In genomic region chr10:49519752-49520151, GRCm38 (mm10) we compare ENCODE assay signal across 26 mouse cellular contexts.
DNase-seq lines count a peak whose midpoint lies in the region; ATAC-seq and TF ChIP-seq lines count a peak whose summit lies in the region.
"Had no signal": no experiment of that assay in that cellular context is flagged by ENCODE, and none has a peak within 500 bp of the region (broad histone marks: within the 10 kb centered on the region; RNA-seq: fewer than 3 reads in every experiment).

No protein-coding gene starts in this region.

- dilution Hi-C loops in CH12.LX (cut with MboI; ENCODE audit: extremely low pct_ligation_motif_present, extremely low pct_unique_long_range_greater_than_20kb, low sequenced_read_pairs) = no loop called here

- peak; percentile 78 for TF ChIP-seq CTCF in layer of hippocampus, adult 2 months (conservative IDR thresholded peaks at IDR 0.05)
- peak in 1 of 2 experiments; percentile 33; a peak in 2 of 4 replicates for TF ChIP-seq CTCF in CH12.LX (conservative IDR thresholded peaks at IDR 0.05 in 1 of 2, IDR thresholded peaks at IDR 0.05 in 1 of 2; ENCODE audit: low read depth in 2 of 2, low read length in 2 of 2)
- peak; percentile 46 for TF ChIP-seq CTCF in stomach, postnatal 0 days (IDR thresholded peaks at IDR 0.05; ENCODE audit: low read depth)

- H3K27me3 ChIP-seq in CH12.LX (replicated peaks) = no peaks in the 10 kb centered on the region
- H3K27me3 ChIP-seq in stomach, postnatal 0 days (ENCODE audit: control insufficient read depth, insufficient read depth, low read length) = no peaks in the 10 kb centered on the region
- H3K27me3 ChIP-seq: embryonic facial prominence, embryonic 12.5 days; forebrain, embryonic 12.5 days; liver, embryonic 13.5 days; midbrain, embryonic 15.5 days; neural tube, embryonic 13.5 days had no signal

- peak; percentile 38; the same call in 1 of the 2 replicates for ATAC-seq in frontal cortex, adult (ENCODE audit: low TSS enrichment)
- ATAC-seq in stomach, postnatal 0 days (ENCODE audit: low FRiP score, low TSS enrichment) = no peak
- ATAC-seq: hindbrain, embryonic 16.5 days; midbrain, embryonic 15.5 days had no signal

- WGBS in stomach, postnatal 0 days = 90% methylated on average over 1 of the region's 1 CpGs

- H3K4me2 ChIP-seq in CH12.LX (ENCODE audit: insufficient read depth, low read depth, poor library complexity, severe bottlenecking) = no peak overlapping the region
- no peak overlapping the region for H3K4me2 ChIP-seq in stomach, postnatal 0 days (replicated peaks; ENCODE audit: low read depth)
- H3K4me2 ChIP-seq: embryonic facial prominence, embryonic 12.5 days; forebrain, embryonic 12.5 days; liver, embryonic 13.5 days; midbrain, embryonic 15.5 days; neural tube, embryonic 13.5 days had no signal

- H3K4me3 ChIP-seq in layer of hippocampus, adult 2 months = no peak overlapping the region
- no peak overlapping the region for H3K4me3 ChIP-seq in CH12.LX (replicated peaks in 1 of 3; ENCODE audit: low read depth in 2 of 3, low read length in 2 of 3, poor library complexity in 1 of 3)
- no peak overlapping the region for H3K4me3 ChIP-seq in stomach, postnatal 0 days (ENCODE audit: low read depth, low read length)
- H3K4me3 ChIP-seq: embryonic facial prominence, embryonic 12.5 days; forebrain, embryonic 12.5 days; heart, embryonic 10.5 days; liver, embryonic 13.5 days; midbrain, embryonic 15.5 days; myocyte; neural tube, embryonic 13.5 days had no signal

- in situ Hi-C loops in CH12.LX (cut with MboI; ENCODE audit: low pct_ligation_motif_present, low pct_unique_long_range_greater_than_20kb, low sequenced_read_pairs) = no loop called here

- DNase-seq in frontal cortex, postnatal 25 days (ENCODE audit: low spot score in 2 of 2) = no peak
- no peak for DNase-seq in layer of hippocampus, adult 2 months (ENCODE audit: low spot score in 2 of 2)
- no peak for DNase-seq in layer of hippocampus, adult 9-10 months (ENCODE audit: low spot score)
- DNase-seq in CH12.LX (ENCODE audit: extremely low read depth) = no peak
- DNase-seq in stomach, postnatal 0 days (ENCODE audit: low spot score) = no peak
- no peak for DNase-seq in yolk sac, embryonic 10.5 days (ENCODE audit: low spot score)
- DNase-seq: adrenal gland, postnatal 36 days; B cell, adult 2 months; cerebellum, adult 11-12 months; cerebellum, postnatal 25 days; kidney, adult 18-20 months; kidney, postnatal 10 days; liver, embryonic 13.5 days; lung, adult 2 months; lung, postnatal 36 days; right cerebral cortex, postnatal 4 days; thymus, adult 18-20 months; thymus, postnatal 36 days had no signal

- no peak for TF ChIP-seq POLR2A in CH12.LX (IDR thresholded peaks at IDR 0.05; ENCODE audit: low read depth, low read length)

- H3K36me3 ChIP-seq in CH12.LX (replicated peaks in 1 of 2; ENCODE audit: control insufficient read depth in 1 of 2, insufficient read depth in 1 of 2, low read length in 1 of 2) = no peaks in the 10 kb centered on the region
- H3K36me3 ChIP-seq in stomach, postnatal 0 days (ENCODE audit: control insufficient read depth, insufficient read depth, low read length) = no peaks in the 10 kb centered on the region
- H3K36me3 ChIP-seq: embryonic facial prominence, embryonic 12.5 days; forebrain, embryonic 12.5 days; heart, embryonic 10.5 days; liver, embryonic 13.5 days; midbrain, embryonic 15.5 days; neural tube, embryonic 13.5 days had no signal

- no peaks in the 10 kb centered on the region for H3K79me2 ChIP-seq in CH12.LX (replicated peaks; ENCODE audit: control insufficient read depth, extremely low read depth, insufficient read depth, poor library complexity, severe bottlenecking)

- peak; percentile 44 for TF ChIP-seq RAD21 in CH12.LX (IDR thresholded peaks at IDR 0.05; ENCODE audit: low read depth, low read length)

- no peaks in the 10 kb centered on the region for H3K4me1 ChIP-seq in CH12.LX (ENCODE audit: control insufficient read depth in 1 of 2, insufficient read depth in 2 of 2)
- H3K4me1 ChIP-seq in stomach, postnatal 0 days (replicated peaks; ENCODE audit: control insufficient read depth, insufficient read depth) = no peaks in the 10 kb centered on the region
- H3K4me1 ChIP-seq: embryonic facial prominence, embryonic 12.5 days; forebrain, embryonic 12.5 days; heart, embryonic 10.5 days; liver, embryonic 13.5 days; midbrain, embryonic 15.5 days; neural tube, embryonic 13.5 days had no signal

- H3K27ac ChIP-seq in layer of hippocampus, adult 2 months = no peak overlapping the region
- no peak overlapping the region for H3K27ac ChIP-seq in CH12.LX (ENCODE audit: insufficient read depth, low read depth)
- H3K27ac ChIP-seq in stomach, postnatal 0 days (replicated peaks) = no peak overlapping the region
- H3K27ac ChIP-seq: embryonic facial prominence, embryonic 12.5 days; forebrain, embryonic 12.5 days; heart, embryonic 10.5 days; liver, embryonic 13.5 days; midbrain, embryonic 15.5 days; neural tube, embryonic 13.5 days had no signal

- no peaks in the 10 kb centered on the region for H3K9me3 ChIP-seq in CH12.LX (replicated peaks; ENCODE audit: low read length)
- no peaks in the 10 kb centered on the region for H3K9me3 ChIP-seq in stomach, postnatal 0 days (ENCODE audit: control insufficient read depth, low read length)
- H3K9me3 ChIP-seq: embryonic facial prominence, embryonic 12.5 days; forebrain, embryonic 12.5 days; heart, embryonic 10.5 days; liver, embryonic 13.5 days; midbrain, embryonic 15.5 days; neural tube, embryonic 13.5 days had no signal

- no peak overlapping the region for H3K9ac ChIP-seq in CH12.LX (ENCODE audit: insufficient read depth, low read depth)
- no peak overlapping the region for H3K9ac ChIP-seq in stomach, postnatal 0 days (ENCODE audit: low read length)
- H3K9ac ChIP-seq: embryonic facial prominence, embryonic 12.5 days; forebrain, embryonic 12.5 days; liver, embryonic 13.5 days; midbrain, embryonic 15.5 days; neural tube, embryonic 13.5 days had no signal

- TF ChIP-seq EP300 in CH12.LX (IDR thresholded peaks at IDR 0.05; ENCODE audit: low read length) = no peak
- TF ChIP-seq EP300 in stomach, postnatal 0 days (optimal IDR thresholded peaks at IDR 0.05) = no peak

TF ChIP-seq in CH12.LX, 34 proteins besides CTCF, POLR2A, EP300 and RAD21:
- peak; percentile 16 for TF ChIP-seq SMC3 (IDR thresholded peaks at IDR 0.05; ENCODE audit: low read depth, low read length)
- no peak for TF ChIP-seq MXI1 (IDR thresholded peaks at IDR 0.05; ENCODE audit: low read depth, low read length)
- no peak for TF ChIP-seq POLR2AphosphoS2 (IDR thresholded peaks at IDR 0.05; ENCODE audit: low read depth, low read length)
- TF ChIP-seq NELFE (IDR thresholded peaks at IDR 0.05; ENCODE audit: low read depth, low read length) = no peak
- TF ChIP-seq USF1 (IDR thresholded peaks at IDR 0.05; ENCODE audit: low read depth, low read length) = no peak
